Mouse (Mus musculus) erythroid progenitor cell, adult 5-6 weeks (primary cell): ENCODE measurements around the gene Bmpr1a. TPM values are rescaled to one million over a fixed set of nuclear protein-coding genes. Genes with fewer than 3 reads are reported as not detected.
"Not testable (repeated sequence)": the region's sequence is repeated elsewhere in the genome, so short reads cannot be mapped to it uniquely, and the experiment has no call there.

Source experiments
- ATAC-seq: replicated peaks from 2 replicates; pipeline ENCODE4 v1.8.0; 2016; ENCODE audit warnings: moderate number of reproducible peaks, mild to moderate bottlenecking, moderate TSS enrichment, inconsistent platforms; ENCODE audit not compliant: poor library complexity, low FRiP score, severe bottlenecking
- total RNA-seq, 2 experiments: library from RNA; stranded (forward) in 1 of 2; stranded (reverse) in 1 of 2; fragments of 150-400 nt in 1 of 2; fragments of 186-747, 209-891 nt in 1 of 2; gene quantifications; 2 replicates each; pipeline versions ENCODE4 v1.2.3 to v1.2.4; 2015 to 2017; ENCODE audit warnings: low replicate concordance in 2 of 2

Gene Bmpr1a
- total RNA-seq, 2 experiments from 2014 or later, result 0.84 to 1.2 TPM

DNA sequence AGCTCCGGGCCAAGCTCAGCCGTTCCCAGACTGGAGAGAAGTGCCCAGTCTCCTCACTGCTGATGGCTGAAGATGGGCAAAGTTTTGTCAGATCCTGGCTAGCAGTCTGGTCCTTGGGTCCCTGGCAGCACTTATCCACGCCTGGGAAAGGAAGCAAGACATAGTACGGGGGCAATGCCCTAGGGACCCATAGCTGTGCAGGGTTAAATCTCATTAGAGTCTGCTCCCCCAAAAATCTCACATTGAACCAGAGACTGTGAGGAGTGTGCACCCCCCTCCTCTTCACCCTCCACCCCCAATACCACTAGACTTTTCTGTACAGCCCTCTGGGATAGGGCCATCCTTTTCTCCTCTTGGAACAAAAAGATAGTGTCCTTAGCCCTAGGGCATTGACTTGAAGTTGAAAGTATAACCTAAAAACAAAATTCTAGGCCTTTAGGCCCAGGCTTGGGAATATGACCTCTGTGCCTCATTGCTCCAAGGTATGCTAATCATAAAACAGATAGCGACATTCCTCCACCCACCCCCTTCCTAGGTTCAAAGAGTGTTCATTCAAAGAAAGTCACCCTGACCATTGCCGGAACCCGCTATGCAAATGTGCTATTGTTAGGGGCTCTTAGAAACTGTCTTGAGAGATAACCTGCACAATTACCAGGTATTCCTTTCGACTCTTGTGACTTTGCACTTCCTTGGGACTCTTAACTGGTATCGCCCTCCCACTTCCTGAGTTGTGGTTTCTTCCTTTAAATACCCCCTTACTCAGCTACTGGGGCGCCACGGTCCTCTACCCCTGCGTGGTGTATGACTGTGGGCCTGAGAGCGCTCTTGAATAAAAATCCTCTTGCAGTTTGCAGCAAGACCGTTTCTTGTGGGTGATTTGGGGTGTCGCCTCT lies 138.6 kb downstream of the Bmpr1a start:
- not testable (repeated sequence) for ATAC-seq

DNA sequence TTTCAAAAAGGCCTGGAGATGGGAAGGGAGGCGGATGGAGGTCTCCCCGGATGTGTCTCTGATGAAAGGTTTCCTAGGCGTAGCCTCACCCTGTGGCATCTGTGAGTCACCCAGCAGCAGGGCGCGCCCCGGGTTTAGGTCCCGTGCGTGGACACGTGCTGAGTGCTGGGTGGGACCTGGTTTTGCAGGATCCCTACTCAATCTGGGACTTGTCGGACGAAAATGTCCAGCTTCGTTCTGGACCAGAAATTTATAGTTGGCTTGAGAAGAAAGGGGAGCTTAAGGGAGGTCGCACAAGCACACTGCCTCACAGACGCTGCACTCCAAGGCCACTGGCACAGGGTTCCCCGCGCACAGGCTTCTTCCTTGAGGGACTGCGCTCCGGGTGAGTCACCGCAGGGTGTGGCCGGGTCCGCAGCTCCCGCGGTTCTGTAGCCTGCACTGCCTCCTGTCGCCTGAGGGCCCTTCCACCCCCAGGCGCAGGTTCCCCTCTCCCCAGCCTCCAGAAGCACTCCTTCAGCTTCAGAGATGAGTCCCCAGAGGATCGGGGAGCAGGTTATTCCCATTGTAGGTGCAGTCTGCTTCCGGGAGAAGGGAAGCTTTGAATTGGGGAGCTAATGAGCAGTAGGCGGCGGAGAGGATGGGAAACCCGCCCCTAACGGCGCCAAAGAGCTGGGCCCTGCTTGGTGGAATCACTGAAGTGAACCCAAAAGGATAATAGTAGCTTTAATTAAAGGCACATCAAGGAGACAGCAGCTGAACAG lies 139.5 kb downstream of the Bmpr1a start:
- ATAC-seq, result no peak

DNA sequence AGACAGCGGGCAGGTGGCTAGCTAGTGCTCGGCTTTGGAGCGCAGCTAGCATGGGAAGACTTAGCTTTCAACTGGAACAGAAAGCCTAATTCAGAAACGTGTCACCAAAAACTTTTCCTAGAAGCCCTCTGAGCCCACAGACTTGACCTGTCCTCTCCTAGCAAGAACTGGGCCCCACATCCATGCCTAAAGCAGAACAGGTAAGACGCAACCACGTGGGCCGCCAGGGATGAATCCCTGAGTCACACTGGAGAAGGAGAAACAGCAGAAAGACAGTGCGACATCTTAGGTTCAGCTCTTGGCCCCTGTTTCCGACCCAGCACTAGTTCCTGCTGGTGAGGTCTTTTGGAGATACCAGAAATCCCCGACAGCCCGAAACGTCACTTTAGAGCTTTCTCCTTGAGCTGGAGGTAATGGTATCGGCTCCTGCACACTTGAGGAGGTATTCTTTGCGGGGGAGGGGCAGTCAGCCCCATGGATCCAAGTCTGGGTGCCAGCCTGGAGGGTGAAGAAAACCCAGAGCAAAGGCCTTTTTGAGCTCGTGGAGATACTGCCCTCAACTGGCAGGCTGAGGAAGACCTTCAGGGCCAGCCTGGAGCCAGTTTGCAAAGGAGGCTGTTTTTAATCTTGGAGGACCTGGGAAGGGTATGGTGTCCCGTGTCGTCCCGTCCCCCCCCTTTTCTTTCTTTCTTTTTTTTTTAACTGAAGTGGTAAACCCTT lies 140.3 kb downstream of the Bmpr1a start:
- no peak for ATAC-seq

DNA sequence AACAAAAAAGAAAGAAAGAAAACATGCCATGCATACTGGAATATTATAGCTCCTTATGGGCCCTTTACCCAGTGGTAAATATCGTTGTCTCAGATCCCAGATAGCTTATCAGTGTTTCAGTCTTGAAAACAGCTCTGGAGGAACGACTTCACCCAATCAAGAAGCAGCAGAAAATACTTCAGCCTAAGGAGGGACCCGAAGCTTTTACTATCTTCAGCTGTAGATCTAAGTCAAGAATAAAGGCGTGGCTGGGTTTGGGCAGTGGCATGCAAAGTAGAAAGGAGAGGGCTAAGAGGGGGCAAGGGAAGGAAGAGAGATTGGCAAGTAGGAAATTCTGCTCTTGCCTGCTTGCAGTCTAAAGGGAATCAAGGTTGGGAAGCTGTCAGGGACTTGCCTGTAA lies 141.0 kb downstream of the Bmpr1a start:
- ATAC-seq, result no peak

Other genes with a start within 250 kb of the Bmpr1a start
- gene Shld2, start 192.8 kb downstream of the Bmpr1a start, total RNA-seq (2015; ENCODE audit: low replicate concordance), result 0.42 and 6.5 TPM in 2 replicates
- gene Shld2, start 192.8 kb downstream of the Bmpr1a start, total RNA-seq (2017; ENCODE audit: low replicate concordance), result 0.83 and 6.9 TPM in 2 replicates
- gene Glud1, start 192.6 kb downstream of the Bmpr1a start, total RNA-seq (2015; ENCODE audit: low replicate concordance), result 38.6 and 46.5 TPM in 2 replicates
- 16.0 and 21.9 TPM in 2 replicates for gene Glud1, start 192.6 kb downstream of the Bmpr1a start, total RNA-seq (2017; ENCODE audit: low replicate concordance)
- not detected in 2 replicates for gene Fam25c, start 147.9 kb downstream of the Bmpr1a start, total RNA-seq (2015; ENCODE audit: low replicate concordance)
- not detected in 2 replicates for gene Fam25c, start 147.9 kb downstream of the Bmpr1a start, total RNA-seq (2017; ENCODE audit: low replicate concordance)
- not detected in 2 replicates for gene Sncg, start 128.6 kb downstream of the Bmpr1a start, total RNA-seq (2015; ENCODE audit: low replicate concordance)
- not detected in 2 replicates for gene Sncg, start 128.6 kb downstream of the Bmpr1a start, total RNA-seq (2017; ENCODE audit: low replicate concordance)
- not detected in 2 replicates for gene Mmrn2, start 127.9 kb downstream of the Bmpr1a start, total RNA-seq (2015; ENCODE audit: low replicate concordance)
- gene Mmrn2, start 127.9 kb downstream of the Bmpr1a start, total RNA-seq (2017; ENCODE audit: low replicate concordance), result 0.26 TPM in 1 of 2 replicates, not detected in the other
- not detected in 2 replicates for gene 9230112D13Rik, start 19.5 kb upstream of the Bmpr1a start, total RNA-seq (2015; ENCODE audit: low replicate concordance)
- gene 9230112D13Rik, start 19.5 kb upstream of the Bmpr1a start, total RNA-seq (2017; ENCODE audit: low replicate concordance), result not detected in 2 replicates
- gene Ldb3, start 85.3 kb upstream of the Bmpr1a start, total RNA-seq (2015; ENCODE audit: low replicate concordance), result not detected in 2 replicates
- gene Ldb3, start 85.3 kb upstream of the Bmpr1a start, total RNA-seq (2017; ENCODE audit: low replicate concordance), result not detected in 2 replicates
- gene Opn4, start 96.8 kb upstream of the Bmpr1a start, total RNA-seq (2015; ENCODE audit: low replicate concordance), result not detected in 2 replicates
- not detected in 2 replicates for gene Opn4, start 96.8 kb upstream of the Bmpr1a start, total RNA-seq (2017; ENCODE audit: low replicate concordance)
- 159 and 206 TPM in 2 replicates for gene Wapl, start 170.6 kb upstream of the Bmpr1a start, total RNA-seq (2015; ENCODE audit: low replicate concordance)
- 289 and 355 TPM in 2 replicates for gene Wapl, start 170.6 kb upstream of the Bmpr1a start, total RNA-seq (2017; ENCODE audit: low replicate concordance)